Mouse (Mus musculus) cortical plate, adult 2 months (tissue): Measurements from ENCODE around the gene Susd6.

Experiments used
- CTCF ChIP-seq: fragments of 200-500 bp; IDR thresholded peaks from 2 replicates; pipeline ENCODE4 v1.5.1; 2011; ENCODE audit warnings: mild to moderate bottlenecking, control low read depth, low read length; ENCODE audit not compliant: insufficient read depth; ENCODE audit errors: extremely low read depth
- POLR2A ChIP-seq: fragments of 200-500 bp; IDR thresholded peaks from 2 replicates; pipeline ENCODE4 v1.6.1; 2011; ENCODE audit warnings: mild to moderate bottlenecking, low read length, control low read depth; ENCODE audit not compliant: insufficient read depth; ENCODE audit errors: extremely low read depth

- 0 out of 2 replicates have a peak, but pooled peaks have one; percentile 0 for TF ChIP-seq CTCF
- no peak for TF ChIP-seq POLR2A
Observed at GRCm38 (mm10) chr12:80917764-80918163, 127.5 kb downstream of the Susd6 start.
